Mouse (Mus musculus): Measurements from ENCODE around the gene Rcn3. TPM values are rescaled to one million over a fixed set of nuclear protein-coding genes. Genes with fewer than 3 reads are reported as not detected.
"Not testable (repeated sequence)": the region's sequence is repeated elsewhere in the genome, so short reads cannot be mapped to it uniquely, and the experiment has no call there.

The Rcn3 gene
- polyA plus RNA-seq, 1 experiment from 2014 or later = 35.6 TPM

GRCm38 (mm10) chr7:45123186-45123570 lies 31.2 kb upstream of the Rcn3 start:
- ATAC-seq (ENCODE audit: low read depth) (no peak), DNase-seq (no peak)
- Histone ChIP-seq H3K27me3 (no peaks in the 10 kb centered on the region), H3K9me3 (replicated peaks) (no peaks in the 10 kb centered on the region), H3K9ac (peak overlapping the region; percentile 98), H3K36me3 (peaks cover 80% of the 10 kb centered on the region), H3K4me3 (replicated peaks) (peak overlapping the region; percentile 95), H3K4me1 (replicated peaks) (peaks cover 87% of the 10 kb centered on the region), H3K4me2 (peak overlapping the region; percentile 94), H3K27ac (peak overlapping the region; percentile 89)
- WGBS (ENCODE audit: insufficient replicate concordance) = 7% methylated on average over 12 of the region's 12 CpGs

- WGBS (ENCODE audit: insufficient replicate concordance) = 61% methylated on average over 15 of the region's 15 CpGs
- no peak for ATAC-seq (ENCODE audit: low read depth)
- Histone ChIP-seq H3K4me3 (replicated peaks) (peak overlapping the region; percentile 95), H3K4me2 (peak overlapping the region; percentile 94), H3K36me3 (peaks cover 77% of the 10 kb centered on the region), H3K27ac (peak overlapping the region; percentile 89), H3K9ac (peak overlapping the region; percentile 98), H3K4me1 (replicated peaks) (peaks cover 87% of the 10 kb centered on the region), H3K27me3 (no peaks in the 10 kb centered on the region), H3K9me3 (replicated peaks) (no peaks in the 10 kb centered on the region)
- DNase-seq = no peak
These were observed 30.7 kb upstream of the Rcn3 start for GRCm38 (mm10) chr7:45122561-45123185.

GRCm38 (mm10) chr7:45121966-45122365 lies 29.9 kb upstream of the Rcn3 start:
- H3K27ac ChIP-seq = peak overlapping the region; percentile 89
- DNase-seq = no peak
- H3K4me3 ChIP-seq (replicated peaks) = peak overlapping the region; percentile 95
- H3K4me2 ChIP-seq = peak overlapping the region; percentile 94
- peaks cover 83% of the 10 kb centered on the region for H3K4me1 ChIP-seq (replicated peaks)
- peak overlapping the region; percentile 54 for H3K9ac ChIP-seq
- no peaks in the 10 kb centered on the region for H3K27me3 ChIP-seq
- peaks cover 70% of the 10 kb centered on the region for H3K36me3 ChIP-seq
- no peaks in the 10 kb centered on the region for H3K9me3 ChIP-seq (replicated peaks)
- no peak for ATAC-seq (ENCODE audit: low read depth)

GRCm38 (mm10) chr7:45121404-45121803 lies 29.4 kb upstream of the Rcn3 start:
- Histone ChIP-seq H3K4me1 (replicated peaks) (peaks cover 77% of the 10 kb centered on the region), H3K27me3 (no peaks in the 10 kb centered on the region), H3K4me2 (peak overlapping the region; percentile 94; the same call in 1 of the 2 replicates), H3K9me3 (replicated peaks) (no peaks in the 10 kb centered on the region), H3K9ac (peak overlapping the region; percentile 54; the same call in 1 of the 2 replicates), H3K4me3 (replicated peaks) (peak overlapping the region; percentile 95), H3K27ac (peak overlapping the region; percentile 89), H3K36me3 (peaks cover 65% of the 10 kb centered on the region)
- DNase-seq = no peak
- 42% methylated on average over 8 of the region's 8 CpGs for WGBS (ENCODE audit: insufficient replicate concordance)
- ATAC-seq (ENCODE audit: low read depth) = no peak

GRCm38 (mm10) chr7:45119780-45120709 lies 28.0 kb upstream of the Rcn3 start:
- Histone ChIP-seq H3K4me3 (replicated peaks) (no peak overlapping the region), H3K4me1 (replicated peaks) (peaks cover 68% of the 10 kb centered on the region), H3K4me2 (no peak overlapping the region), H3K9me3 (replicated peaks) (no peaks in the 10 kb centered on the region), H3K36me3 (peaks cover 51% of the 10 kb centered on the region), H3K9ac (no peak overlapping the region), H3K27me3 (no peaks in the 10 kb centered on the region), H3K27ac (peak overlapping the region; percentile 39)
- ATAC-seq (ENCODE audit: low read depth) = no peak
- WGBS (ENCODE audit: insufficient replicate concordance) = 56% methylated on average over 5 of the region's 5 CpGs
- DNase-seq = no peak

GRCm38 (mm10) chr7:45118336-45118735 lies 26.3 kb upstream of the Rcn3 start:
- 57% methylated on average over 6 of the region's 6 CpGs for WGBS (ENCODE audit: insufficient replicate concordance)
- Histone ChIP-seq H3K4me3 (replicated peaks) (no peak overlapping the region), H3K4me1 (replicated peaks) (peaks cover 67% of the 10 kb centered on the region), H3K36me3 (peaks cover 46% of the 10 kb centered on the region), H3K9me3 (replicated peaks) (no peaks in the 10 kb centered on the region), H3K27me3 (no peaks in the 10 kb centered on the region), H3K27ac (peak overlapping the region; percentile 44; the same call in 1 of the 2 replicates), H3K4me2 (no peak overlapping the region), H3K9ac (no peak overlapping the region)
- no peak for ATAC-seq (ENCODE audit: low read depth)
- no peak for DNase-seq

GRCm38 (mm10) chr7:45117566-45117965 lies 25.5 kb upstream of the Rcn3 start:
- ATAC-seq (ENCODE audit: low read depth) (no peak), DNase-seq (no peak)
- no peak overlapping the region for H3K4me2 ChIP-seq
- H3K4me3 ChIP-seq (replicated peaks) = no peak overlapping the region
- peak overlapping the region; percentile 44; the same call in 1 of the 2 replicates for H3K27ac ChIP-seq
- no peaks in the 10 kb centered on the region for H3K27me3 ChIP-seq
- no peak overlapping the region for H3K9ac ChIP-seq
- H3K4me1 ChIP-seq (replicated peaks) = peaks cover 67% of the 10 kb centered on the region
- whole genome bisulfite sequencing (ENCODE audit: insufficient replicate concordance) = 60% methylated on average over 8 of the region's 8 CpGs
- no peaks in the 10 kb centered on the region for H3K9me3 ChIP-seq (replicated peaks)
- peaks cover 38% of the 10 kb centered on the region for H3K36me3 ChIP-seq

- H3K27ac ChIP-seq = no peak overlapping the region
- no peaks in the 10 kb centered on the region for H3K27me3 ChIP-seq
- peak; percentile 69 for ATAC-seq (ENCODE audit: low read depth)
- no peak for DNase-seq
- H3K9me3 ChIP-seq (replicated peaks) = no peaks in the 10 kb centered on the region
- H3K9ac ChIP-seq = peak overlapping the region; percentile 26; the same call in 1 of the 2 replicates
- 10% methylated on average over 2 of the region's 2 CpGs for WGBS (ENCODE audit: insufficient replicate concordance)
- H3K36me3 ChIP-seq = no peaks in the 10 kb centered on the region
- no peak overlapping the region for H3K4me3 ChIP-seq (replicated peaks)
- H3K4me1 ChIP-seq (replicated peaks) = peaks cover 47% of the 10 kb centered on the region
- no peak overlapping the region for H3K4me2 ChIP-seq
These were observed 21.5 kb upstream of the Rcn3 start for GRCm38 (mm10) chr7:45113476-45113875.

- no peaks in the 10 kb centered on the region for H3K9me3 ChIP-seq (replicated peaks)
- no peak overlapping the region for H3K4me2 ChIP-seq
- H3K27ac ChIP-seq = no peak overlapping the region
- 25% methylated on average over 3 of the region's 3 CpGs for whole genome bisulfite sequencing (ENCODE audit: insufficient replicate concordance)
- H3K27me3 ChIP-seq = no peaks in the 10 kb centered on the region
- H3K9ac ChIP-seq = no peak overlapping the region
- ATAC-seq (ENCODE audit: low read depth) = no peak
- H3K4me3 ChIP-seq (replicated peaks) = no peak overlapping the region
- H3K4me1 ChIP-seq (replicated peaks) = peaks cover 38% of the 10 kb centered on the region
- no peak for DNase-seq
- no peaks in the 10 kb centered on the region for H3K36me3 ChIP-seq
These were observed 20.5 kb upstream of the Rcn3 start for GRCm38 (mm10) chr7:45112529-45112928.

GRCm38 (mm10) chr7:45111940-45112339 lies 19.9 kb upstream of the Rcn3 start:
- Histone ChIP-seq H3K36me3 (no peaks in the 10 kb centered on the region), H3K4me1 (replicated peaks) (peaks cover 37% of the 10 kb centered on the region), H3K4me2 (no peak overlapping the region), H3K9ac (no peak overlapping the region), H3K27ac (no peak overlapping the region), H3K9me3 (replicated peaks) (no peaks in the 10 kb centered on the region), H3K4me3 (replicated peaks) (no peak overlapping the region), H3K27me3 (no peaks in the 10 kb centered on the region)
- 56% methylated on average over 2 of the region's 2 CpGs for WGBS (ENCODE audit: insufficient replicate concordance)
- ATAC-seq (ENCODE audit: low read depth) (no peak), DNase-seq (no peak)

- not testable (repeated sequence) for H3K9ac ChIP-seq; H3K36me3 ChIP-seq; H3K4me2 ChIP-seq; H3K27me3 ChIP-seq; H3K9me3 ChIP-seq (replicated peaks); H3K27ac ChIP-seq; DNase-seq; ATAC-seq (ENCODE audit: low read depth); H3K4me3 ChIP-seq (replicated peaks)
- peaks cover 33% of the 10 kb centered on the region for H3K4me1 ChIP-seq (replicated peaks)
- 66% methylated on average over 4 of the region's 4 CpGs for WGBS (ENCODE audit: insufficient replicate concordance)
These were observed 18.1 kb upstream of the Rcn3 start for GRCm38 (mm10) chr7:45110089-45110488.
